Mouse (Mus musculus) layer of hippocampus, postnatal 10 days (tissue): Measurements from ENCODE around the gene Mlec. TPM values are rescaled to one million over a fixed set of nuclear protein-coding genes. Genes with fewer than 3 reads are reported as not detected.
"Not testable (repeated sequence)": the region's sequence is repeated elsewhere in the genome, so short reads cannot be mapped to it uniquely, and the experiment has no call there.

Experiments used
- DNase-seq, 2 experiments: peaks; one replicate each; pipeline ENCODE4 v3.0.0; 2021; ENCODE audit warnings: low spot score in 2 of 2
- total RNA-seq, 2 experiments: library from RNA; stranded (reverse); gene quantifications; 2 replicates each; pipeline ENCODE4 v1.2.3; 2021

Gene Mlec
- total RNA-seq, 2 experiments from 2014 or later, result 75.1 to 78.2 TPM

- DNase-seq, result no peak
Measured at GRCm38 (mm10) chr5:115127421-115128179, 30.4 kb downstream of the Mlec start.

GRCm38 (mm10) chr5:115126578-115127312 lies 31.2 kb downstream of the Mlec start:
- DNase-seq, result no peak

- DNase-seq, result peak; percentile 89 to 92
Measured at GRCm38 (mm10) chr5:115125211-115125871, 32.6 kb downstream of the Mlec start.

- no peak for DNase-seq
Measured at GRCm38 (mm10) chr5:115124690-115125089, 33.3 kb downstream of the Mlec start.

GRCm38 (mm10) chr5:115120978-115121377 lies 37.0 kb downstream of the Mlec start:
- DNase-seq, result no peak

- DNase-seq, result peak; percentile 48 to 72
Measured at GRCm38 (mm10) chr5:115118961-115119570, 38.9 kb downstream of the Mlec start, which contains the start of gene Acads. TSS of gene Acads (minus strand) at chr5:115119346.

GRCm38 (mm10) chr5:115117467-115117866 lies 40.5 kb downstream of the Mlec start:
- DNase-seq, result no peak

- DNase-seq, result no peak
Measured at GRCm38 (mm10) chr5:115116426-115116825, 41.6 kb downstream of the Mlec start.

- DNase-seq, result no peak
Measured at GRCm38 (mm10) chr5:115114501-115114900, 43.5 kb downstream of the Mlec start.

GRCm38 (mm10) chr5:115113244-115113643 lies 44.7 kb downstream of the Mlec start:
- no peak for DNase-seq

GRCm38 (mm10) chr5:115111156-115111555 lies 46.8 kb downstream of the Mlec start:
- DNase-seq, result no peak

GRCm38 (mm10) chr5:115103253-115103652 lies 54.7 kb downstream of the Mlec start:
- not testable (repeated sequence) for DNase-seq

GRCm38 (mm10) chr5:115102231-115102630 lies 55.7 kb downstream of the Mlec start:
- no peak for DNase-seq

- DNase-seq, result no peak
Measured at GRCm38 (mm10) chr5:115100473-115100872, 57.5 kb downstream of the Mlec start.

GRCm38 (mm10) chr5:115099991-115100390 lies 58.0 kb downstream of the Mlec start:
- DNase-seq, result no peak

GRCm38 (mm10) chr5:115099530-115099929 lies 58.4 kb downstream of the Mlec start:
- DNase-seq, result no peak

GRCm38 (mm10) chr5:115098195-115098594 lies 59.8 kb downstream of the Mlec start, which contains the start of gene Gm10401:
TSS of gene Gm10401 (minus strand) at chr5:115098295.
- no peak for DNase-seq
